Mouse (Mus musculus): ENCODE measurements around the gene E330021D16Rik.
"Not testable (repeated sequence)": the region's sequence is repeated elsewhere in the genome, so short reads cannot be mapped to it uniquely, and the experiment has no call there.

E330021D16Rik gene

GRCm38 (mm10) chr6:136415133-136415775 is at the start of gene E330021D16Rik:
Gene E330021D16Rik (minus strand): TSS chr6:136415569.
- DNase-seq: no peak

- DNase-seq: no peak
Measured at GRCm38 (mm10) chr6:136465021-136465420, 49.7 kb upstream of the E330021D16Rik start.

GRCm38 (mm10) chr6:136464121-136464621 is 48.8 kb upstream of the E330021D16Rik start:
- DNase-seq: no peak

- DNase-seq: no peak
Measured at GRCm38 (mm10) chr6:136463491-136463890, 48.1 kb upstream of the E330021D16Rik start.

- no peak for DNase-seq
Measured at GRCm38 (mm10) chr6:136459156-136459555, 43.8 kb upstream of the E330021D16Rik start.

- DNase-seq: no peak
Measured at GRCm38 (mm10) chr6:136456302-136456701, 40.9 kb upstream of the E330021D16Rik start.

GRCm38 (mm10) chr6:136455696-136456095 is 40.3 kb upstream of the E330021D16Rik start:
- DNase-seq: peak in 1 of 2 experiments; percentile 24

GRCm38 (mm10) chr6:136452623-136453022 is 37.3 kb upstream of the E330021D16Rik start:
- no peak for DNase-seq

GRCm38 (mm10) chr6:136450863-136451262 is 35.5 kb upstream of the E330021D16Rik start:
- DNase-seq: no peak

GRCm38 (mm10) chr6:136449930-136450329 is 34.6 kb upstream of the E330021D16Rik start:
- no peak for DNase-seq

GRCm38 (mm10) chr6:136449270-136449692 is 33.9 kb upstream of the E330021D16Rik start:
- DNase-seq: peak; percentile 50 to 58

- not testable (repeated sequence) for DNase-seq
Measured at GRCm38 (mm10) chr6:136439205-136439604, 23.8 kb upstream of the E330021D16Rik start.

GRCm38 (mm10) chr6:136436151-136436550 is 20.8 kb upstream of the E330021D16Rik start:
- not testable (repeated sequence) for DNase-seq

GRCm38 (mm10) chr6:136433573-136433972 is 18.2 kb upstream of the E330021D16Rik start:
- DNase-seq: no peak

GRCm38 (mm10) chr6:136431896-136432248 is 16.5 kb upstream of the E330021D16Rik start:
- no peak for DNase-seq

- DNase-seq: peak in 1 of 2 experiments; percentile 25
Measured at GRCm38 (mm10) chr6:136431169-136431895, 16.0 kb upstream of the E330021D16Rik start.

GRCm38 (mm10) chr6:136429441-136429840 is 14.1 kb upstream of the E330021D16Rik start:
- no peak for DNase-seq

- DNase-seq: no peak
Measured at GRCm38 (mm10) chr6:136428412-136428811, 13.0 kb upstream of the E330021D16Rik start.

- no peak for DNase-seq
Measured at GRCm38 (mm10) chr6:136427240-136427639, 11.9 kb upstream of the E330021D16Rik start.

- no peak for DNase-seq
Measured at GRCm38 (mm10) chr6:136425956-136426355, 10.6 kb upstream of the E330021D16Rik start.

GRCm38 (mm10) chr6:136424166-136424565 is 8.8 kb upstream of the E330021D16Rik start:
- DNase-seq: peak; percentile 61 to 65

GRCm38 (mm10) chr6:136423201-136423600 is 7.8 kb upstream of the E330021D16Rik start:
- no peak for DNase-seq

GRCm38 (mm10) chr6:136422084-136422853 is 6.9 kb upstream of the E330021D16Rik start:
- DNase-seq: peak; percentile 75 to 80
